Mouse (Mus musculus) thymus, postnatal 0 days (tissue): ENCODE measurements around the gene Ubr4. TPM values are rescaled to one million over a fixed set of nuclear protein-coding genes. Genes with fewer than 3 reads are reported as not detected.

Experiments
- DNase-seq: peaks from one replicate; pipeline ENCODE4 v3.0.0-alpha.2; 2015; ENCODE audit warnings: low spot score
- polyA plus RNA-seq: library from polyadenylated mRNA; unstranded; fragments of >200 nt; fragmentation: Nextera tagmentation; extraction: Ambion mirVana; gene quantifications from 2 replicates; pipeline ENCODE4 v1.2.1, GENCODE M21; 2015

The Ubr4 gene
- polyA plus RNA-seq, 1 experiment from 2014 or later = 50.7 TPM

DNA sequence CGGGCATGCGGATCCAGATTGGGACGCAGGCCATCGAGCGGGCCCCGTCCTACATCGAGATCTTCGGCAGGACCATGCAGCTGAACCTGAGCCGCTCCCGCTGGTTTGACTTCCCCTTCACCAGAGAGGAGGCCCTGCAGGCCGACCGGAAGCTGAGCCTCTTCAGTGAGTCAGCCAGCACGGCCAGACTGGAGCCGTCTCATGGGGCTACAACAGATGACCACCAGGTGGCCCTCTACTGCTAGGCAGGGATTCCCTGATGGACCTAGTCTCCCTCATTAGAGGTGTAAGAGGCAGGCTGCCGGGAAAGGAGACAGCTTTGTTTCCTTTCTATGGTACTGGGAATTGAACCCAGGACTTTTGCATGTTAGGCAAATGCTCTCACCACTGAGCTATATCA, 77.8 kb downstream of the Ubr4 start:
- DNase-seq = peak; percentile 18

DNA sequence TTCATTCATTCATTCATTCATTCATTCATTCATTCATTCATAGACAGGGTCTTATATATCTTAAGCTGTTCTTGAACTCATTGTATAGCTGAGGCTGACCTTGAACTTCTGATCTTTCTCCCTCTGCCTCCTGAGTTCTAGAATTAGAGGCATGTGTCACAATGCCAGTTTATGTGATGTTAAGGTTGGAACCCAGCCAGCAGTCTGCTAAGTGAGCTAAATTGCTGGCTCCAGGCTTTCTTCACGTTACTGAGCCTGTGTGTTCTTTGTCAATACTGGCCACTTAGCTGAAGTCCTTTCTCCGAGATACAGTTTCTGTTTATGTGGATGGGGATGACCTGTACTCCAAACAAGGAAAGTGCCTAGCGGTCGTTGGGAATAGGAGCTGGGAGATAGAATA, 78.5 kb downstream of the Ubr4 start:
- DNase-seq = no peak

- no peak for DNase-seq
Measured at GRCm38 (mm10) chr4:139432966-139433765, 80.8 kb downstream of the Ubr4 start.

- no peak for DNase-seq
Measured at GRCm38 (mm10) chr4:139441244-139441643, 88.8 kb downstream of the Ubr4 start.

GRCm38 (mm10) chr4:139441806-139442205, 89.4 kb downstream of the Ubr4 start:
- DNase-seq = no peak

- DNase-seq = no peak
Measured at GRCm38 (mm10) chr4:139442391-139443355, 90.3 kb downstream of the Ubr4 start.

GRCm38 (mm10) chr4:139444315-139444714, 91.9 kb downstream of the Ubr4 start:
- no peak for DNase-seq

- no peak for DNase-seq
Measured at GRCm38 (mm10) chr4:139446176-139446575, 93.8 kb downstream of the Ubr4 start.

DNA sequence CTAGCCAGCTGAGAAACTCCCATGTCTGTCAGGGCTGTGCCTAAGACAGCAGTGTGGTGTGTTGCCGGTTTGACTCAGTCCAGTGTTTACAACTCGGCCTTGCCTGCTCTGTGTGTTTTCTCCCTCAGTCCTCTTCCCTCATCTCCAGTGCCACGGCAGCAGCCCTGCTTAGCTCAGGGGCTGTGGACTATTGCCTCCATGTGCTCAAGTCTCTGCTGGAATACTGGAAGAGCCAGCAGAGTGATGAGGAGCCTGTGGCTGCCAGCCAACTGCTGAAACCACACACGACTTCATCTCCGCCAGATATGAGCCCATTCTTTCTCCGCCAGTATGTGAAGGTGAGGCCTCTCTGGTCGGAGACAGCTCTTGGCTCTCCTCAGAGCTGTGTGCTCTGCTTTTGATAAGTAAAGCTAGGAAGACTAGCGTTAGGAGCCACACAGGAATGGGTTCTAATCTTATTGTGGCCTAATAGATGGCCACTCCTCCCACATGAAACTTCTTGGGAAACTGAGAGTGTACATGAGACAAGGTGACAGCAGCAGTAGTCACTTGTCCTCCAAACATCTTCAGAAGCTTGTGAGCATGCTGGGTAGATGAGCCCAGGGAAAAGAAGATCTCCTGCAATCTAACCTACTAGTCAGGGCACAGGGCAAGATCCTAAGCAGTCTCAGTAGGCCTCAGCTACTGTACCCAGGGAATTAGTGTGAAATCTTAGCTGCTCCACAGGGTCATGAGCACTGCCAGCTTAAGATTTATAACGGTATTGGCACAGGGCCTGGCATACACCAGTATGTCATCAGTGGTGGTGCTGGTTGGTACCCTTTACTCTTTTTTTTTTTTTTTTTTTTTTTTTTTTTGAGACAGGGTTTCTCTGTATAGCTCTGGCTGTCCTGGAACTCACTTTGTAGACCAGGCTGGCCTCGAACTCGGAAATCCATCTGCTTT, 94.6 kb downstream of the Ubr4 start:
- DNase-seq = no peak

- no peak for DNase-seq
Measured at GRCm38 (mm10) chr4:139452944-139453700, 100.7 kb downstream of the Ubr4 start.

- no peak for DNase-seq
Measured at GRCm38 (mm10) chr4:139454339-139454738, 101.9 kb downstream of the Ubr4 start.

DNA sequence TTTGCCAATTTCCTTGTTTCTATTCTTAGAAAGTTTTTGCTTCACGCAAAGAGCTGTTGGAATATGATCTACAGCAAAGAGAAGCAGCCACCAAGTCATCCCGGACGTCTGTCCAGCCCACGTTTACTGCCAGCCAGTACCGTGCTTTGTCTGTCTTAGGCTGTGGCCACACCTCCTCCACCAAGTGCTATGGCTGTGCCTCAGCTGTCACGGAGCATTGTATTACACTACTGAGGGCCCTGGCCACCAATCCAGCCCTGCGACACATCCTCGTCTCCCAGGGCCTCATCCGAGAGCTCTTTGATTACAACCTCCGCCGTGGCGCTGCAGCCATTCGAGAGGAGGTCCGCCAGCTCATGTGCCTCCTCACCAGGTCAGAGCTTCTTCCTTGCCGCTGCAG, 107.6 kb downstream of the Ubr4 start:
- no peak for DNase-seq

DNA sequence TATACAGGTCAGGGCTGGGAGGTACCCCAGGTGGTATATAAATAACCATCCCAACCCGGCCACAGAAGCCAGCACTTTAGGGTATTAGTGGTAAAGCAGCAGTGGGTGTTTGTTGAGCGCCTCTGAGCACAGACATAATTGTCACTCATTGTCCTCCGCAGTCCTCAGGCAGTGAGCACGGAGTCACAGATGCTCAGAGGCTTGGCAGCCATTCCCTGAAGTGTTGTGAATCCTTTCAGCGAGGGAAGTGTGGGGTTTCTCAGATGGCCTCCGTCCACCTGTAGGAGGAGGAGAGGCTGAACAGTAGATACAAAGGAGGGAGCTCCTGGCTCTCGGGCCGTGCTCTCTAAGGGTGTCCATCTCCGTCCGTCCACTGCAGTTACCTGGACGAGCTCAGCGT, 111.8 kb downstream of the Ubr4 start:
- DNase-seq = no peak

- DNase-seq = no peak
Measured at GRCm38 (mm10) chr4:139466541-139466940, 114.1 kb downstream of the Ubr4 start.

DNA sequence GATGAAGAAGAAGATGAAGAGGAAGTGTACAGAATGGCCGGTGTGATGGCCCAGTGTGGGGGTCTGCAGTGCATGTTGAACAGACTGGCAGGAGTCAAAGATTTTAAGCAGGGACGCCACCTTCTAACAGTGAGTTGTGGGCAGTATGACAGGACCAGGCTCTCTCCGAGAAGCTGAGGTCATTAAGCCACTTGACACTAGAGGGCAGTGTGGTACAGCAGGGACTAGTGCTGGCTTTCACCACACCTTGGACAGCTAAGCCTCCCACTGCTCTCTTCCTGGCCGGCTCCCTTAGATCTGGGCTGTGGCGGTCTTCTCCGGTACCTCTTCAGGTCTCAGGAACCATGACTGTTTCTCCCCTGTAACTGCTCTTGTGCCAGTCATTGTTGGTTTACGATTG, 117.8 kb downstream of the Ubr4 start:
- peak; percentile 64 for DNase-seq

DNA sequence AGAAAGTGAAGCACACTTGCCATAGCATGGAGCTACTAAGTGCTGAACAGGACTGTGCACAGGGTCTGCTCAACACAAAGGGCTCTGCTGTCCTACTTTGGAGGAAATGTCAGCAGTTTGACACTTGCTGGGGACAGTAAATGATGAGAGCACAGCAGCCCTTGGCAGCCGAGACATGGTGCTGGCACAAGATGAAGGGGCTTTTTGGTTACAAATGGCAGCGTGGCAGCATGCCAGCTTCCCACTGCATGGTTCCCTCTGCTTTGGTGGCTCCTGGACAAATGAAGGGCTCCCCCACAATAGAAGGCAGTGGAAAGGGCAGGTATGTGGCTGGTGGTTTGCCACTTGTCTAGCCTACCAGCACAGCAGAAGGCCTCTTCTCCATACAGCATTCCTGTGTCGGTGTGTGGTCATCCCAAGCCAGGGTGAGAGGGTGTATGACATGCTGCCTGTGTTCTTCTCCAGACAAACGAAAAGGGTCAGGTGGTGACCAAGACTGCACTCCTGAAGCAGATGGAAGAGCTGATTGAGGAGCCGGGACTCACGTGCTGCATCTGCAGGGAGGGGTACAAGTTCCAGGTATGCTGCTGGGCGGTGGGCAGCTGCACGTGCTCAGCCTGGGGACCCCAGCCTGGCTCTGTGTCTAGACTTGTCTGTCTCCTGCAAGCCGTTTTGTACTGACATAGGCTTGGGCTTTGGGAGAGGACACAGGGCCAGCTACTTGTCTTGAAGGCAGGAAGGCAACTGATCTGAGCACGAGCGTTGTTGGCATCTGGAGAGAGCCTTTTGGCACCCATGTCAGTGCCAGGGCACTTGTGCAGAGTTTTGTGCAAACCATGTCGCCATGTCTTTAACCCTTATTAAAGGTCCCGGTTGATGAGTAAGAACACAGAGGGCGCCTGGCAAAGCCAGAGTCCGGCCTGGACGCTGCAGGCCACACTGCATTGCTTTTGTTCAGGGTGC, 124.5 kb downstream of the Ubr4 start:
- DNase-seq = no peak

- DNase-seq = peak; percentile 8
Measured at GRCm38 (mm10) chr4:139477983-139478382, 125.6 kb downstream of the Ubr4 start.

DNA sequence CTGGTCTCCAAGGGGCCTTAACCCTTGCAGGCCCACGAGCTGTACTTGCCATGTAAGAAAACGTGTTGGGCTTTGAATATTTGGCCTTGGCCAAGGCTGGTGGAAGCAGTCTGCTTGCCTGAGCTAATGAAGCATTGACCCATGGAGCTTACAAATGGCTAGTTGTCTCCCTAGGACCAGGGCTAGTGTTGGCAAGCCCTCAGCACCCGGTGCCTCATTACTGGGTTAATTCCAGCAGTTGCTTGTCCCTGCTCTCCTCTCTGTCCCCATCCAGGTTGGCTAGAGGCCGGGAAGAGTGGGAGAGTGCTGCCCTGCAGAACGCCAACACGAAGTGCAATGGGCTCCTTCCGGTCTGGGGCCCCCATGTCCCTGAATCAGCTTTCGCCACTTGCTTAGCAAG, 126.8 kb downstream of the Ubr4 start:
- no peak for DNase-seq

DNA sequence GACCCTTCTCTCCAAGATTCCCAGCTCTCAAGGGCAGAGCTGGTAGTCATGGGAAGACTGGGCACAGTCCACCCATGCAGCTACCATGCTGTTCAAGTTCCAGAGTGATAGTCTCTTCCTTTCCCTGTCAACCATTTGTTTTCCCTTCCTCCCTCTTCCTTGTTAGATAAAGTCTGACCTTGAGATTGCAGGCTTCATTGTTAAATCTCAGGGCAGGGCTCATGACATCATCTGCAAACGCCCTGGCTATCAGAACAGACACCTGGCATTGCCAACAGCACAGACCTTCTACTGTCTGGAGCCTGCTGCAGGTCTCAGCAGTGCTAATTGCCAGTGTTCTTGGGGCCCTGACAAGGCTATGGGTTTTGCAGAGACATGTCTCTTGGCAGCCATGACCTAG, 129.0 kb downstream of the Ubr4 start:
- DNase-seq = no peak
